Mouse (Mus musculus) lung, adult 18-20 months (tissue): ENCODE results near the gene Mthfsl.
"Not testable (repeated sequence)": the region's sequence is repeated elsewhere in the genome, so short reads cannot be mapped to it uniquely, and the experiment has no call there.

Source experiments
- DNase-seq, 2 experiments: peaks; one replicate each; pipeline ENCODE4 v3.0.0; 2022; ENCODE audit warnings: mixed read lengths in 2 of 2

Mthfsl gene

GRCm38 (mm10) chr9:88719989-88720537, at the start of gene Mthfsl:
Gene Mthfsl, minus strand, starts transcription at chr9:88720296.
- DNase-seq, result peak in 1 of 2 experiments; percentile 54

DNA sequence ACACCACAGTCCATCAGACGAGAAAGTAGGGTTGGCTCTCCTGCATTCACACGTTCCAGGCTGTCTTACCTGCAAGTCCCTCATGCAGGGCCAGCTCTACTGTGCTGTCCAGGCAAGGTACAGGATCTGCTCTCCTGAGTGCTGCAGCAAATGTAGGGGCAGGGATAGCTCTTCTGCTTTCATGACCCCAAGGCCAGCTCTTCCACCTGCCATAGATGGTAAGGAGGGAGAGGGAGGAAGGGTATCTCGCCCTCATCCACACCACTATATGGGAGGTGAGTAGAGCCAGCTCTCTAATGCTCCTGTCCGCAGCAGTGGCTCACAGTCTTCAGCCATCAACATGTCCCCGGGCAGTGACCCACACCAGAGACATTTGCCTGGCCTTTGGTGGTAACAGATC, 49.4 kb upstream of the Mthfsl start:
- not testable (repeated sequence) for DNase-seq

DNA sequence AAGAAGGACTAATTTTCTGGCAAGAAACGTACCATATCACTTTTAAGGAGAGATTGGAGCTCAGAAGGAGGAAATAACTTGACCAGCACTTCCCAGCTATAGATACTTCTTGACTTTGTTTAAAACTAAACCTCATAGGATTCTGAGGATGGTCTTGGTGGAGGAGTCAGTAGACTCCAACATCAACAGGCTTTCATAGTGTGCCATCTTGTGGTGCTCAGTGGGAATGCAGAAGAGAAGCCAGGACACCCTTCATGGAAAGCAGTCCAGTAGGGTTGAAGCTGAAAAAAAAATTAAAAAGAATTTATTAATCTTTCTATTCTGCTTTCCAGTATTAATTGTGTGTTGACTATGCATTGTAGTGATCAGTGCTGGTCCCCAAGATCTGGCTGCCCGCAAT, 26.6 kb upstream of the Mthfsl start:
- peak; percentile 21 to 28 for DNase-seq

- DNase-seq, result not testable (repeated sequence)
Observed at GRCm38 (mm10) chr9:88746046-88746445, 25.9 kb upstream of the Mthfsl start.

DNA sequence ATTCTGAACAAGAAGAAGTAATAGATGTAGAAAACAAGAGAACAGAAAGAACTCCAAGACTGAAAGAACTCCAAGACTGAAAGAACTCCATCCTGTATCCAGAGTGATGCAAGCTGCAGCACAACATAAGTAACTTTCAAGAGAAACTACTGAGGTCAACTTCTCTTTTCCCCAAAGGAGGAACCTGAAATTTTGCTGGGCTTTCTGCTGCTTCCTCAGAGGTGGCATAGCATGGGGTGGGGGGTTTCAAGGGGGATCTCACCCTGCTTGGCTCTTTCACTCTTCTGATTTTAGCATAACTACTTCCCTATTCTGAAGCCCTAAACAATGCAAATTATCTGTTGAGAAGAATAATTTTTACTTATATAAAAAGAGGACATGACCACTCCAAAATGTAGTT, 15.2 kb upstream of the Mthfsl start:
- not testable (repeated sequence) for DNase-seq

- peak; percentile 50 to 79 for DNase-seq
Observed at GRCm38 (mm10) chr9:88733182-88733581, 13.1 kb upstream of the Mthfsl start.

GRCm38 (mm10) chr9:88732334-88732733, 12.2 kb upstream of the Mthfsl start:
- DNase-seq, result not testable (repeated sequence)

GRCm38 (mm10) chr9:88731728-88732127, 11.6 kb upstream of the Mthfsl start, which contains the start of gene Bcl2a1d:
Gene Bcl2a1d, minus strand, starts transcription at chr9:88731914.
- DNase-seq, result peak in 1 of 2 experiments; percentile 40

GRCm38 (mm10) chr9:88728311-88728710, 8.2 kb upstream of the Mthfsl start:
- not testable (repeated sequence) for DNase-seq

GRCm38 (mm10) chr9:88721628-88722027, 1.5 kb upstream of the Mthfsl start:
- not testable (repeated sequence) for DNase-seq

DNA sequence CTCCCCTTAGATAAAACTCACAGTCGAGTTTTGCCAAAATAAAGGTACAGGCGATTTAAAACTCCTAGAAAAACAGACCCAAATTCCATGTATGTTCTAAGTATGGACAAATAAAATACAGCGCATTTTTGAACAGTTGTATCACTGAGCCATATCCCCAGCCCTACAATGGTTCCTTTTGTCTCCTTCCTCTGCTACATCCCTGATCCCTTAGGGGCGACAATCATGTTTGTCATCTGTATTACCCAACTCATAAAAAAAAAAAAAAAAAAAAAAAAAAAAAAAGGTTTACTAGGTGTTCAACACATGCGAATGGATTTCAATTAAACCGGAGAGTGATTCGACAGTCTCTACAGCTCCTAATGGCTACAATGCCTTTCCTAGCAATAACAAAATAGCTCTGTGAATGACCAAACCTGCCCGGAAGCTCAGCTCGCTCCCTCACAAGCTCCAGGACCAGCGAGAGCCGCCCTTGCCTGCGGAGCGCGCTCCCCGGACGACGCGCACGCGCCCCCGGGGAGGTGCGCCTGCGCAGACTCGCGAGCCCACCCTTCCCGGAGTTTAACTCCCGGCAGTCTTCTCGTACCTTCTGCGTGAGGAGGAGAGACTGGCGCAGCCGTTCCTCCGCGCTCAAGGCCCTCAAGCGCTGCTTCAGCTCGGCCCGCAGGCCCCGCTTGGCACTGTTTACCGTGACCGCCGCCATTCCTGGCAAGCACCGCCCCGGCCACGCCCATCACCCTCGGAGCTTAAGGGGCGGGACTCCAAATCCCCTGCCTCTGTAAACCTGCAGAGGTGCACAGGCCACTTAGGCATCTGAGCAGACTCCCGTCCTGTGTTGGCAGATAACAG, 799 bp downstream of the Mthfsl start:
- DNase-seq, result peak in 1 of 2 experiments; percentile 11

- DNase-seq, result not testable (repeated sequence)
Observed at GRCm38 (mm10) chr9:88718593-88718992, 1.5 kb downstream of the Mthfsl start.

GRCm38 (mm10) chr9:88718140-88718539, 2.0 kb downstream of the Mthfsl start:
- peak; percentile 46 to 65 for DNase-seq

DNA sequence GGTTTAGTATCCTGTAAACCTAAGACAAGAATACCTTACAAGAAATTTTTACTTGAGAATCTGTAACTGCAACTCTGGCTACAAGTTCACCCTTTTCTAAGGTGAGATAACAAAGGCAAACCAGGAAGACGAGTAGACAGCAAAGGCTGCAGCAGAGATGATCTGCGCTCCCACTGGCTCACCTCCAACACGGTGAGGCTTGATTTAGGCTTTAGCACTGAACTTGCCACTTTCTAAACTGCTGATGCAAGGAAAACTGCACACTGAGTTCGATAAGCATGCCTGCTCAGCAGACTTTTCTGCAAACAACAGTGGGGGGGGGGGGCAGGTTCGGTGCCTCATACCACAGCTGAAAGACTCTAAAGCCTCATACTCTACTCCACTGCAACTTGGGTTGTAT, 5.6 kb downstream of the Mthfsl start:
- DNase-seq, result not testable (repeated sequence)

GRCm38 (mm10) chr9:88712164-88712749, 7.8 kb downstream of the Mthfsl start:
- DNase-seq, result not testable (repeated sequence)

GRCm38 (mm10) chr9:88710910-88711438, 9.1 kb downstream of the Mthfsl start:
- DNase-seq, result not testable (repeated sequence)

DNA sequence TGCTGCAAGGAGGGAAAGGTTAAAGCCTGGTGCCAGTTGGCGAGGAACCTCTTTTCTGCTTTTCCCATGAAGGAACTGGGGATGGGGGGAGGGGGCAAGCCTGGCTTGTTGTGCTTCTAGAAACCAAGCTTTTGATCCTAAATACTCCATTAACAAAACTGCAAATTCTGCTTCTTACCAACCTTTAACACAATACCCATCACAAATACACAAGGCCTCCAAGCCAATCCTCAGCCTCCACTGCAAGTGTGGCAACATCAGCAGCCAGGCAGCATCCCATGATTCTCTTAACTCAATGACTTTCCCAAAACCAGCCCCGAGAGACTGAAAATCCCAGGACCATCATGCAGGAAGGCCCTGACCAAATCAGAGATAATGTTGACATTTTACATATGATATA, 9.7 kb downstream of the Mthfsl start:
- not testable (repeated sequence) for DNase-seq

GRCm38 (mm10) chr9:88709794-88710193, 10.3 kb downstream of the Mthfsl start:
- DNase-seq, result not testable (repeated sequence)

- no peak for DNase-seq
Observed at GRCm38 (mm10) chr9:88709304-88709703, 10.8 kb downstream of the Mthfsl start.

GRCm38 (mm10) chr9:88706700-88707099, 13.4 kb downstream of the Mthfsl start:
- DNase-seq, result no peak

DNA sequence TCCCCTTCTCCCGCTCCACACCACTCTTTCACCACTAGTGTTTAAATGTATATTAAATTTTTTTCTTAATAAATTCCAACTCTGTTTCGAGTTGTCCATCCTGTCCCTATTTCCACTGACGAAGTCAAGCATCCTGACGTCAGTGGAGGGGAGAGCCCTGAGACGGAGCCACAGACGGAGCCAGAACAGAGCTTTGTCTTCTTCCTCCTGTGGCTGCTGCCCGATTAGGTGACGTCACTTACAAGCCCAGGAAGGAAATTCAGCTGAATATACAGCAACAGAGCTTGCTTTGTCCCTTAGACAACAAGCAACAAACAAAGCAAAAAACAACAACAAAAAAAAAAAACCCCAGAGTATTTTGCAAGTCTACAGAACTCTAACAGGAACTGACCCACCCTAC, 14.9 kb downstream of the Mthfsl start:
- not testable (repeated sequence) for DNase-seq

GRCm38 (mm10) chr9:88698746-88699145, 21.4 kb downstream of the Mthfsl start:
- DNase-seq, result not testable (repeated sequence)

DNA sequence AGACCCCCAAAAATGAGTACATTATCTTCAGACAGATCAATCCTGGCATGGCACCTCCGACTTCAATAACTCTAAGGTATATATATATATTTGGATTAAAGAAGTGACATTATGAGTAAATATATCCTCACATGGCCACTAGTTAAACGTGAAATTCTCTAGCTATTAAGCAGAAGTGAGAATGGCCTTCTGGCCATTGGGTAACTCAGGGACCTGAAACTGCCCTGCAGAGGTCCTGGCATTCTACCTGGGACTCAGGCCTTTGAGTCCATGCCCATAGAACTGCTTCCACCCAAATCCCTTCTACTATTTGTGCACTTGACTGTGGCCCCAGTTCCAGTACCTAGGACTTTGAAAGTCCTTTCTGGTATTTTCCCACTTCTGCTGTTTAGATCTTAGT, 28.8 kb downstream of the Mthfsl start:
- DNase-seq, result not testable (repeated sequence)
